Mouse (Mus musculus) heart, adult 8-10 months (tissue): ENCODE data around the gene Xrn1. TPM values are rescaled to one million over a fixed set of nuclear protein-coding genes. Genes with fewer than 3 reads are reported as not detected.
"Not testable (repeated sequence)": the region's sequence is repeated elsewhere in the genome, so short reads cannot be mapped to it uniquely, and the experiment has no call there.

Source experiments
- DNase-seq: peaks from one replicate; pipeline ENCODE4 v3.0.0; 2022; ENCODE audit warnings: low spot score
- total RNA-seq, 4 experiments: library from RNA; stranded (reverse); gene quantifications; 2 replicates each; pipeline ENCODE4 v1.2.4; 2022

The Xrn1 gene
- total RNA-seq, 4 experiments from 2014 or later = 17.0 to 21.3 (median 17.8) TPM

GRCm38 (mm10) chr9:96051501-96051900 lies 96.9 kb downstream of the Xrn1 start:
- DNase-seq = no peak

GRCm38 (mm10) chr9:96054878-96055277 lies 100.3 kb downstream of the Xrn1 start:
- no peak for DNase-seq

- no peak for DNase-seq
These were observed 102.1 kb downstream of the Xrn1 start for GRCm38 (mm10) chr9:96056417-96057223.

GRCm38 (mm10) chr9:96063083-96063802 lies 108.7 kb downstream of the Xrn1 start:
- DNase-seq = no peak

- DNase-seq = no peak
These were observed 109.4 kb downstream of the Xrn1 start for GRCm38 (mm10) chr9:96063803-96064475.

- no peak for DNase-seq
These were observed 112.9 kb downstream of the Xrn1 start for GRCm38 (mm10) chr9:96067507-96067906.

GRCm38 (mm10) chr9:96078752-96079315 lies 124.3 kb downstream of the Xrn1 start:
- no peak for DNase-seq

GRCm38 (mm10) chr9:96085293-96085692 lies 130.7 kb downstream of the Xrn1 start:
- DNase-seq = no peak

- no peak for DNase-seq
These were observed 133.1 kb downstream of the Xrn1 start for GRCm38 (mm10) chr9:96087671-96088070.

GRCm38 (mm10) chr9:96088456-96088855 lies 133.9 kb downstream of the Xrn1 start:
- DNase-seq = not testable (repeated sequence)

GRCm38 (mm10) chr9:96092637-96093036 lies 138.1 kb downstream of the Xrn1 start:
- not testable (repeated sequence) for DNase-seq

- DNase-seq = no peak
These were observed 138.7 kb downstream of the Xrn1 start for GRCm38 (mm10) chr9:96093221-96093620.

GRCm38 (mm10) chr9:96094341-96094740 lies 139.8 kb downstream of the Xrn1 start:
- DNase-seq = no peak

GRCm38 (mm10) chr9:96095192-96095591 lies 140.6 kb downstream of the Xrn1 start:
- no peak for DNase-seq

- DNase-seq = no peak
These were observed 148.3 kb downstream of the Xrn1 start for GRCm38 (mm10) chr9:96102846-96103245.

Other genes with a start within 250 kb of the Xrn1 start
- gene Trpc1, start 204.4 kb upstream of the Xrn1 start, total RNA-seq = 1 to 10 TPM; 5.6 to 8.0 (median 7.4) TPM
- gene Pls1, start 109.4 kb upstream of the Xrn1 start, total RNA-seq = under 1 TPM; 0.13 to 0.98 (median 0.63) TPM
- 1 to 10 TPM; 6.9 to 8.5 (median 7.4) TPM for gene Atr, start 97.2 kb upstream of the Xrn1 start, total RNA-seq
- 1 to 10 TPM; 2.2 to 3.8 (median 2.7) TPM for gene Gk5, start 164.6 kb downstream of the Xrn1 start, total RNA-seq
- gene Tfdp2, start 241.5 kb downstream of the Xrn1 start, total RNA-seq = 100 to 1,000 TPM in 1 of 4 experiments, 10 to 100 TPM in 3; 83.4 to 109 (median 90.4) TPM